ENCODE assay signal across 8 mouse cellular contexts in genomic region chr7:142675644-142676043, GRCm38 (mm10). TPM values are rescaled to one million over a fixed set of nuclear protein-coding genes. Genes with fewer than 3 reads are reported as not detected.
DNase-seq lines count a peak whose midpoint lies in the region; ATAC-seq and TF ChIP-seq lines count a peak whose summit lies in the region.

No protein-coding gene starts in this region.

- no peak overlapping the region for H3K27ac ChIP-seq in heart, embryonic 12.5 days (ENCODE audit: poor library complexity, severe bottlenecking)

- H3K36me3 ChIP-seq in E14TG2a.4 (ENCODE audit: insufficient read depth, low read length) = no peaks in the 10 kb centered on the region
- no peaks in the 10 kb centered on the region for H3K36me3 ChIP-seq in heart, embryonic 12.5 days

- peaks cover 15% of the 10 kb centered on the region for H3K9me3 ChIP-seq in E14TG2a.4 (ENCODE audit: low read length)
- H3K9me3 ChIP-seq in heart, embryonic 12.5 days (replicated peaks) = peaks cover 12% of the 10 kb centered on the region

- H3K27me3 ChIP-seq in E14TG2a.4 (ENCODE audit: insufficient read depth, low read length) = peaks cover 67% of the 10 kb centered on the region
- no peaks in the 10 kb centered on the region for H3K27me3 ChIP-seq in heart, embryonic 12.5 days (replicated peaks)

- H3K4me1 ChIP-seq in E14TG2a.4 (replicated peaks; ENCODE audit: low read depth, low read length) = no peaks in the 10 kb centered on the region
- 0 out of 2 replicates have a peak, but pooled peaks cover 3% of the 10 kb centered on the region for H3K4me1 ChIP-seq in heart, embryonic 12.5 days (replicated peaks)

- peak; percentile 70 for DNase-seq in gastrocnemius, adult 18-20 months (ENCODE audit: low spot score)
- no peak for DNase-seq in gastrocnemius, postnatal 25 days
- peak; percentile 84 to 86 for DNase-seq in cerebellum, postnatal 10 days
- DNase-seq in layer of hippocampus, adult 9-10 months (ENCODE audit: low spot score) = peak; percentile 35
- peak; percentile 67 for DNase-seq in lung, postnatal 36 days
- no peak for DNase-seq in natural killer cell, adult 2 months (ENCODE audit: low spot score in 2 of 2)

- ATAC-seq in heart, embryonic 12.5 days (ENCODE audit: insufficient number of reproducible peaks, low FRiP score) = 0 out of 2 replicates have a peak, but pooled peaks have one; percentile 53

- no peak overlapping the region for H3K4me2 ChIP-seq in heart, embryonic 12.5 days

- TF ChIP-seq CTCF in E14TG2a.4 (conservative IDR thresholded peaks at IDR 0.05; ENCODE audit: low read length) = peak; percentile 33

- no peak overlapping the region for H3K9ac ChIP-seq in heart, embryonic 12.5 days

- WGBS in heart, embryonic 12.5 days = 7% methylated on average over 3 of the region's 3 CpGs

- H3K4me3 ChIP-seq in E14TG2a.4 (replicated peaks; ENCODE audit: low read length) = no peak overlapping the region
- no peak overlapping the region for H3K4me3 ChIP-seq in heart, embryonic 12.5 days

RNA-seq across cellular contexts. Expression of gene Gm49394, which starts 5.9 kb away (rescaled TPM):
- total RNA-seq in gastrocnemius, adult 18-20 months (2021) = not detected
- total RNA-seq in gastrocnemius, postnatal 25 days (2021) = under 1 TPM in 1 of 2 experiments, not detected in 1; 0.08 TPM
- polyA plus RNA-seq in heart, embryonic 12.5 days (2016; fragmentation: Nextera tagmentation; extraction: Ambion mirVana) = 0.04 and 0.21 TPM in 2 replicates

RNA-seq across cellular contexts. Expression of gene Igf2, which starts 9.0 kb away (rescaled TPM):
- 10 to 100 TPM; 20.0 to 29.0 TPM for total RNA-seq in gastrocnemius, adult 18-20 months (2021)
- total RNA-seq in gastrocnemius, postnatal 25 days (2021) = 100 to 1,000 TPM; 251 to 313 TPM
- 1,315 and 1,354 TPM in 2 replicates for polyA plus RNA-seq in heart, embryonic 12.5 days (2016; fragmentation: Nextera tagmentation; extraction: Ambion mirVana)

Comparison
In these comparisons a context has a peak if more than half of its experiments do, and no peak if none do; other contexts are left out.
1. DNase-seq: peak in gastrocnemius, adult 18-20 months (single experiment), cerebellum, postnatal 10 days (2 of 2), layer of hippocampus, adult 9-10 months (single experiment) and lung, postnatal 36 days (single experiment); none in gastrocnemius, postnatal 25 days (single experiment) and natural killer cell, adult 2 months (0 of 2).
2. RNA of gene Igf2, which starts 9.0 kb away (total RNA-seq): 251 to 313 TPM in gastrocnemius, postnatal 25 days; 20.0 to 29.0 TPM in gastrocnemius, adult 18-20 months; every median in the first group is over 4 times any median in the second.